Mouse (Mus musculus): ENCODE measurements around the gene Sult5a1. TPM values are rescaled to one million over a fixed set of nuclear protein-coding genes. Genes with fewer than 3 reads are reported as not detected.

The Sult5a1 gene
- polyA plus RNA-seq, 1 experiment = not detected

DNA sequence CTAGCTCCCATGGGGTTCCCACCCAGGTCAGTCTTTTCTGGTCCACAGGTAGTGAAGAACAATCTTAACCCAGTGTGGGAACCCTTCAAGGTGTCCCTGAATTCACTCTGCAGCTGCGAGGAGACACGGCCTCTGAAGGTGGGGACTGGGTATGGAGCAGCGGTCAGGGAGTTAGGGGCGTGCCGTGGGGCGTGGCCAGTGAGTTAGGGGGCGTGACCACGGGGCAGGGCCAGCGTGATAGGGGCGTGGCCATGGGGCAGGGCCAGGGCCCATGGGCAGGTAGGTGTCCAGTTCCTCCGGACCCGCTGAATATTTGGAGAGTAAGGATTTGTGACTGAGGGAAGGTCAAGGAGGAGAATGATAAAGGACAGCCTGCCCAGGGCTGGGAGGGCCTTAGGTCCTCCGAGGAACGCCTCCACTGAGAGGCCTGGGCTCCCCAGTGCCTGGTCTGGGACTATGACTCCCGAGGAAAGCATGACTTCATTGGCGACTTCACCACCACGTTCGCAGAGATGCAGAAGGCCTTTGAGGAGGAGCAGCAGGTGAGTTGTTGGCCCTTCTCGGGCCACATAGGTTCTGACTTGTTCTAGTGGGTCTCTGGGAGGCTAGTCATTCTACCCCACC is 31.8 kb downstream of the Sult5a1 start:
- Histone ChIP-seq H3K27ac (ENCODE audit: insufficient read depth, low read depth, low read length) (no peak overlapping the region), H3K4me1 (ENCODE audit: control insufficient read depth, insufficient read depth, low read length) (peaks cover 23% of the 10 kb centered on the region), H3K4me3 (ENCODE audit: insufficient read depth, low read depth, low read length) (no peak overlapping the region)
- WGBS = 24% methylated on average over 19 of the region's 19 CpGs
- no peak for TF ChIP-seq CTCF (IDR thresholded peaks at IDR 0.05; ENCODE audit: insufficient read depth, low read depth, low read length)
- TF ChIP-seq POLR2A (IDR thresholded peaks at IDR 0.05; ENCODE audit: insufficient read depth, low read depth, low read length) = no peak

DNA sequence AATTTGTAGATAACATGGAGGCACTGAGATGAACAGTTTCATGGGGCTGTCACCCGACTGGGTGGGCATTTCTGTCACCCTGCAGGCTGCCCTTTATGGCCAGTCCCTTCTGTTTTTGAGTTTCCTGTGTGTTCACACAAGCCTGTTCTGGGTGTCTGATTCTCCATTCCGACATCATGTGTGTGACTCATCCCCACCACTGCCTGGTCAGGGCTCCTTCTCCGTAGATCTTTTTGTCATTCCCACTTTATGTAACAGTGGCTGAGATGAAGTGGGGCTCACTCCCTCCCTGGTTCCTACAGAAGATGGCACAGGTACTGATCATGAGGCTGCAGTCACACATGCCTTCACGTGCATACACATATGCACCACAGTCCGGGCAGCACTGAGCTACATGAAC is 35.4 kb downstream of the Sult5a1 start:
- peak overlapping the region; percentile 76 for H3K27ac ChIP-seq (ENCODE audit: insufficient read depth, low read depth, low read length)
- no peak for TF ChIP-seq CTCF (IDR thresholded peaks at IDR 0.05; ENCODE audit: insufficient read depth, low read depth, low read length)
- no peak for TF ChIP-seq POLR2A (IDR thresholded peaks at IDR 0.05; ENCODE audit: insufficient read depth, low read depth, low read length)

DNA sequence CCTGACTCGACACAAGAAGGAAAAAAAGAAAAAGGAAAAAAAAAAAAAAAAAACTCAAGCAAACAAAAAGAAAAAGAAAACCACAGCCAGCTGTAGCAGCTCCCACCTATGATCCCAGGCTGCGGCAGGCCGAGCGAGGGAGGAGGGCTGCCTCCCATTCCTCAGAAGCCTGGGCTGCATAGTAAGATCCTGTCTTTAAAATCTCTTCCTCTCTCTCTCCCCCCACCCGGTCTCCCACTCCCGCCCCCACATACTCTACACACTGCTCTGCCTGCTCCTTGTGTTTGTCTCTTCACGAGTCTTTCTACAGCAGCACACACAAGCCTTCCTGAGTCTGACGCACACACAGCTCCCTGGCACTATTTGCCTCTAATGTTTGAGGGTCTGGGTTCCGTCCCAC is 36.1 kb downstream of the Sult5a1 start:
- TF ChIP-seq POLR2A (IDR thresholded peaks at IDR 0.05; ENCODE audit: insufficient read depth, low read depth, low read length) (no peak), CTCF (IDR thresholded peaks at IDR 0.05; ENCODE audit: insufficient read depth, low read depth, low read length) (no peak)
- Histone ChIP-seq H3K27ac (ENCODE audit: insufficient read depth, low read depth, low read length) (peak overlapping the region; percentile 76), H3K4me1 (ENCODE audit: control insufficient read depth, insufficient read depth, low read length) (peaks cover 40% of the 10 kb centered on the region), H3K4me3 (ENCODE audit: insufficient read depth, low read depth, low read length) (no peak overlapping the region)
- 28% methylated on average over 9 of the region's 9 CpGs for WGBS

More for the DNA sequence above, 35.4 kb downstream of the Sult5a1 start:
- 58% methylated on average over 5 of the region's 5 CpGs for WGBS
- H3K4me1 ChIP-seq (ENCODE audit: control insufficient read depth, insufficient read depth, low read length) = peaks cover 33% of the 10 kb centered on the region
- no peak overlapping the region for H3K4me3 ChIP-seq (ENCODE audit: insufficient read depth, low read depth, low read length)

DNA sequence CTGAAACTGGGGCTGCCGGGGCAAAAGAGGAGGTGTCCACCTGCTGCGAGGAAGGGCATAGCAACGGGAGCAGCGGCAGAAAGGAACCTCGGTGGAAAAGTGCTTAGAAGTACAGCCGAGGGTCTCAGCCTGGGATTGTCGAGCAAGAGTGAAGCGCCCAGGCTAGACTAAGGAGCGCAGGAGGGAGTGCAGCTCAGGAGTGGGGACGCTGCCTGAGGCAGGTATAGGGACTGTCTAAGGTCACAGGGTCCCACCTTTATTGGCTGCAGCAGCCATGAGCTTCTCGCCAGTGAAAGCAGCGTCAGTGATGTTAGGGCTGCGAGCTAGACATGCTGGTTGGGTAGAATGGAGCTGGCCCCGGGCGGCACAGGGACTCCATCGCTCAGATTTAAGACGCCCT is 40.4 kb downstream of the Sult5a1 start:
- WGBS = 4% methylated on average over 17 of the region's 17 CpGs
- peak overlapping the region; percentile 18; the same call in 1 of the 2 replicates for H3K27ac ChIP-seq (ENCODE audit: insufficient read depth, low read depth, low read length)
- H3K4me3 ChIP-seq (ENCODE audit: insufficient read depth, low read depth, low read length) = peak overlapping the region; percentile 52
- TF ChIP-seq CTCF (IDR thresholded peaks at IDR 0.05; ENCODE audit: insufficient read depth, low read depth, low read length) = no peak
- no peak for TF ChIP-seq POLR2A (IDR thresholded peaks at IDR 0.05; ENCODE audit: insufficient read depth, low read depth, low read length)
- peaks cover 32% of the 10 kb centered on the region for H3K4me1 ChIP-seq (ENCODE audit: control insufficient read depth, insufficient read depth, low read length)

DNA sequence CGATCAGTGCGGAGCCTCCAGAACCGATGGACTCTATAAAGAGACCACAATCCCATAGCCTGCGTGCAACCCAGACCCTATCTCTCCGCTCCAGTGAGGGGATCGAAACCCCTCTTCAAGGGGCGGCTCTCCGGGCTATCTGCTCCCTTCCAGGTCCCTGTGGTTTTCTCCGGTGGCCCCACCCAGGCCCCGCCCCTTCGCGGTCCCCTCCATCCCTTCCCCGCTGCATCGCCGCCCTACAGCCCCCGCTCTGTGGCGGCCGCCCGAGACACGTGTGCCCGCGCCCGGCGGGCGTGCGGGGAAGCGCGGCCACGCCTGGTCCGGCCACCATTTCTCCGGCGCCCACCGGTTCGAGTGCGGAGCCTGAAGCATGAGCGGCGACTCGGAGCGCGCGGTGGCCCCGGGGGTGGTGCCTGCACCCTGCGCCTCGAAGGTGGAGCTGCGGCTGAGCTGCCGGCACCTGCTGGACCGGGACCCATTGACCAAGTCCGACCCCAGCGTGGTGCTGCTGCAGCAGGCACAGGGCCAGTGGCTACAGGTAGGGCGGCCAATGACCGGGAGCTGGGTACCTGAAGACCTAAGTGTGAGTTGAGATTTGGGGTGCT is 40.9 kb downstream of the Sult5a1 start, which contains the start of gene Cpne7:
Cpne7 (plus strand) TSS at position 248 of the 605 bp plus-strand sequence.
- 2% methylated on average over 51 of the region's 51 CpGs for WGBS
- TF ChIP-seq POLR2A (IDR thresholded peaks at IDR 0.05; ENCODE audit: insufficient read depth, low read depth, low read length) (no peak; the same call in 1 of the 2 replicates), CTCF (IDR thresholded peaks at IDR 0.05; ENCODE audit: insufficient read depth, low read depth, low read length) (0 out of 2 replicates have a peak, but pooled peaks have one; percentile 13)
- peaks cover 26% of the 10 kb centered on the region for H3K4me1 ChIP-seq (ENCODE audit: control insufficient read depth, insufficient read depth, low read length)
- peak within 1 kb of the TSS; percentile 52 for H3K4me3 ChIP-seq (ENCODE audit: insufficient read depth, low read depth, low read length)
- peak within 1 kb of the TSS; percentile 18; the same call in 1 of the 2 replicates for H3K27ac ChIP-seq (ENCODE audit: insufficient read depth, low read depth, low read length)

DNA sequence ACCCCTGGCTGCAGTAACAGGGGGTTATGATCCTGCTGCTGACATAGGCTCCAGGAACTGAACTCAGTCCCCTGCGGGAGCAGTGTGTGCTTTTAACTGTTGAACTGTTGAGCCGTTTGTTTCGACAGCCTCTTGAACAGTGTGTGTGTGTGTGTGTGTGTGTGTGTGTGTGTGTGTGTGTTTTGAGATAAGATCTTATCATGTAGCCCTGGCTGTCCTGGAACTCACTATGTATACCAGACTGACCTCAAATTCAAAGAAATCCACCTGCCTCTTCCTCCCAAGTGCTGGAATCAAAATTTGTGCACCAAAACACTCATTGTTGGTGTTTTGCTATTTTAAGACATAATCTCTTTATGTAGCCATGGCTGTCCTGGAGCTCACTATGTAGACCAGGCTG is 43.5 kb downstream of the Sult5a1 start:
- TF ChIP-seq POLR2A (IDR thresholded peaks at IDR 0.05; ENCODE audit: insufficient read depth, low read depth, low read length) (no peak), CTCF (IDR thresholded peaks at IDR 0.05; ENCODE audit: insufficient read depth, low read depth, low read length) (no peak)
- no peak overlapping the region for H3K27ac ChIP-seq (ENCODE audit: insufficient read depth, low read depth, low read length)
- peaks cover 22% of the 10 kb centered on the region for H3K4me1 ChIP-seq (ENCODE audit: control insufficient read depth, insufficient read depth, low read length)
- 53% methylated on average over 3 of the region's 3 CpGs for WGBS
- H3K4me3 ChIP-seq (ENCODE audit: insufficient read depth, low read depth, low read length) = no peak overlapping the region

DNA sequence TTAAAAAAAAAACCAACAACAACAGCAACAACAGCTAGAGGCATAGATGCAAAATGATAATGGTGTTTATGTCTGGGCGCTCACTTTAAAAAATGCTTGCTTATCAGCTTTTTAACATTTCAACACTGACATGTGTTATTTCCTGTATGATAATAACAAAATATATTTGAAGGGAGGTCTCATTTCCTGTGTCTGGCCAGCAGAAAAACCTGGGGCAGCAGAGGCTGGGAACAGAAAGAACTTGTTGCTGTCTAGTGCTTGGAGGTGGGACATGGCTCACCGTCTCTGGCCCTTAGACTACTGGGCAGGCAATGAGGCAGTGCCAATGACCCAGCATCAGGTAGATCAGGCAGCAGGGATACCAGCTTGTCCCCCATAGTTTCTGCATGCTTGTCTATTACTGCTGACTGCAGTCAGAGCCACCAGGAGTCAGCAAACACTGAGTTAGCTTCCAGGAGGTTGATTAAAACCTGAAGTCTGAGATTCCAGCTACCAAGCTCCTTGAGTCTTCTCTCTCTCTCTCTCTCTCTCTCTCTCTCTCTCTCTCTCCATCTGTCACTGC is 44.1 kb downstream of the Sult5a1 start:
- no peak for TF ChIP-seq POLR2A (IDR thresholded peaks at IDR 0.05; ENCODE audit: insufficient read depth, low read depth, low read length)
- TF ChIP-seq CTCF (IDR thresholded peaks at IDR 0.05; ENCODE audit: insufficient read depth, low read depth, low read length) = no peak
- Histone ChIP-seq H3K4me3 (ENCODE audit: insufficient read depth, low read depth, low read length) (no peak overlapping the region), H3K27ac (ENCODE audit: insufficient read depth, low read depth, low read length) (no peak overlapping the region), H3K4me1 (ENCODE audit: control insufficient read depth, insufficient read depth, low read length) (peaks cover 18% of the 10 kb centered on the region)
- WGBS = 73% methylated on average over 2 of the region's 2 CpGs

DNA sequence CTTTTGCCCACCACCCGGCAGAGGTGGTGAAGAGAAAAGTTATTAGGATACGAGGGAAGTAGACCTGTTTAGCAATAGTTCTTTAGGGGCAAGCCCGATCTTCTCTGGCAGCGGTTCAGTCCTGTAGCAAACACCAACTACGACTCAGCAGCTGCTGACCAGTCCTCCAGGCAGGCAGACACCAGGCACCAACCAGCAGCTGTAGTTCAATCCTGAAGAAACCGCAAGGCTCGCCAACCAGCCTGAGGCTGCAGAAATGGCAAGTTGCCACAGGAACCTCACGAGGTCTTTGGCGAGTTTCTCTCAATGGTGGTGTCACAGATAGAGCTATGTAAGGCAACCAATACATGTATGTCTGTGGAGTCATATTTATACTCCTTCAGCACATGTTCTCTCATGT is 45.2 kb downstream of the Sult5a1 start:
- no peak overlapping the region for H3K4me3 ChIP-seq (ENCODE audit: insufficient read depth, low read depth, low read length)
- peaks cover 15% of the 10 kb centered on the region for H3K4me1 ChIP-seq (ENCODE audit: control insufficient read depth, insufficient read depth, low read length)
- WGBS = 71% methylated on average over 9 of the region's 9 CpGs
- H3K27ac ChIP-seq (ENCODE audit: insufficient read depth, low read depth, low read length) = no peak overlapping the region
- TF ChIP-seq CTCF (IDR thresholded peaks at IDR 0.05; ENCODE audit: insufficient read depth, low read depth, low read length) = no peak
- no peak for TF ChIP-seq POLR2A (IDR thresholded peaks at IDR 0.05; ENCODE audit: insufficient read depth, low read depth, low read length)

DNA sequence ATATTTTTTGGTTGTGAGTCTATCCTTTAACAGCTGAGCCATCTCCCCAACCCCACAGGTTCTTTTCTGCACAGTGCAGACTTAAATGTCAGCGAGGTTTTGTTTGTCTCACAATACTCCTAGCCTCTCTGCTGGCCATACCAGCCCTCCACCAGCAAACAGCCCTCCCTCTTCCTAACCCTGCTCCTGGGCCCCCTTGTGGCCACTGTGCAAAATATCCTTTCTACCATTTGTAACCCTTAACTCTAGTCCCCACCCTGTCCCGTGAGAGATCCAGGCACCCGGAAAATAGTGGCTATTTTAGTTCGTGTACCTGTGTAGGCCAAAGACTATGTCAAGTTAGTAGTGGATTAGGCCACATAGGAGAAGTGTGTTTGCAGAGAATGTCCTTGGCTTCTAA is 47.5 kb downstream of the Sult5a1 start:
- WGBS = 16% methylated on average over 4 of the region's 4 CpGs
- no peak overlapping the region for H3K4me3 ChIP-seq (ENCODE audit: insufficient read depth, low read depth, low read length)
- TF ChIP-seq CTCF (IDR thresholded peaks at IDR 0.05; ENCODE audit: insufficient read depth, low read depth, low read length) (no peak), POLR2A (IDR thresholded peaks at IDR 0.05; ENCODE audit: insufficient read depth, low read depth, low read length) (no peak)
- no peak overlapping the region for H3K27ac ChIP-seq (ENCODE audit: insufficient read depth, low read depth, low read length)
- no peaks in the 10 kb centered on the region for H3K4me1 ChIP-seq (ENCODE audit: control insufficient read depth, insufficient read depth, low read length)
